Mouse (Mus musculus): ENCODE measurements around the gene Gypa.

- TF ChIP-seq GATA1 (IDR thresholded peaks at IDR 0.05; ENCODE audit: borderline replicate concordance, low read length) (no peak), CTCF (IDR thresholded peaks at IDR 0.05; ENCODE audit: low read depth, low read length) (no peak)
Observed at GRCm38 (mm10) chr8:80494819-80495218, 1.2 kb downstream of the Gypa start.

Measured in G1E (cell line).